Mouse (Mus musculus): Measurements from ENCODE around the gene Ppia.
"Not testable (repeated sequence)": the region's sequence is repeated elsewhere in the genome, so short reads cannot be mapped to it uniquely, and the experiment has no call there.

DNA sequence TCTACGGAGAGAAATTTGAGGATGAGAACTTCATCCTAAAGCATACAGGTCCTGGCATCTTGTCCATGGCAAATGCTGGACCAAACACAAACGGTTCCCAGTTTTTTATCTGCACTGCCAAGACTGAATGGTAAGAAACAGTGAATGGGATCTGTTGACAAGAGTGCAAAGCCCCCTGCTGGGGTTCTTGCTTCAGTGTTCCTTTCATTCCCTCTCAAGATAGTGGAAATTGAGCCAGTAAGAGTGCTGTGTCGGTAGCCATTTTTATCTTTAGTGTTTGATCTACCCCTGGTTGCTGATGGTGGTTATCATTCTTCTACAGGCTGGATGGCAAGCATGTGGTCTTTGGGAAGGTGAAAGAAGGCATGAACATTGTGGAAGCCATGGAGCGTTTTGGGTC, 3.9 kb downstream of the Ppia start:
- not testable (repeated sequence) for TF ChIP-seq CTCF (conservative IDR thresholded peaks at IDR 0.05; ENCODE audit: insufficient read depth, insufficient read length, low read depth, low read length); POLR2A (IDR thresholded peaks at IDR 0.05; ENCODE audit: low read depth, low read length)
